Mouse (Mus musculus): Measurements from ENCODE around the gene Apoc3. TPM values are rescaled to one million over a fixed set of nuclear protein-coding genes. Genes with fewer than 3 reads are reported as not detected.

The Apoc3 gene
- polyA plus RNA-seq, 1 experiment, result 47.2 TPM

GRCm38 (mm10) chr9:46261131-46261530 lies 25.7 kb upstream of the Apoc3 start:
- 63% methylated on average over 7 of the region's 7 CpGs for WGBS
- H3K27ac ChIP-seq (ENCODE audit: control insufficient read depth, insufficient read depth, low read depth, low read length, poor library complexity), result no peak overlapping the region
- H3K4me1 ChIP-seq (ENCODE audit: control insufficient read depth, insufficient read depth, low read length), result peaks cover 2% of the 10 kb centered on the region; the same call in 1 of the 2 replicates
- TF ChIP-seq CTCF (IDR thresholded peaks at IDR 0.05; ENCODE audit: control insufficient read depth, insufficient read depth, low read length) (no peak), POLR2A (IDR thresholded peaks at IDR 0.05; ENCODE audit: borderline replicate concordance, control insufficient read depth, low read depth, low read length) (no peak)
- H3K4me3 ChIP-seq (replicated peaks; ENCODE audit: control insufficient read depth, low read depth, low read length), result no peak overlapping the region

GRCm38 (mm10) chr9:46259111-46259510 lies 23.7 kb upstream of the Apoc3 start:
- WGBS, result 84% methylated on average over 6 of the region's 6 CpGs
- Histone ChIP-seq H3K4me3 (replicated peaks; ENCODE audit: control insufficient read depth, low read depth, low read length) (no peak overlapping the region), H3K4me1 (ENCODE audit: control insufficient read depth, insufficient read depth, low read length) (peaks cover 2% of the 10 kb centered on the region; the same call in 1 of the 2 replicates), H3K27ac (ENCODE audit: control insufficient read depth, insufficient read depth, low read depth, low read length, poor library complexity) (no peak overlapping the region)
- TF ChIP-seq POLR2A (IDR thresholded peaks at IDR 0.05; ENCODE audit: borderline replicate concordance, control insufficient read depth, low read depth, low read length) (no peak), CTCF (IDR thresholded peaks at IDR 0.05; ENCODE audit: control insufficient read depth, insufficient read depth, low read length) (no peak)

GRCm38 (mm10) chr9:46257546-46257945 lies 22.1 kb upstream of the Apoc3 start:
- 65% methylated on average over 3 of the region's 3 CpGs for WGBS
- Histone ChIP-seq H3K4me3 (replicated peaks; ENCODE audit: control insufficient read depth, low read depth, low read length) (no peak overlapping the region), H3K4me1 (ENCODE audit: control insufficient read depth, insufficient read depth, low read length) (peaks cover 2% of the 10 kb centered on the region; the same call in 1 of the 2 replicates), H3K27ac (ENCODE audit: control insufficient read depth, insufficient read depth, low read depth, low read length, poor library complexity) (no peak overlapping the region; the same call in 1 of the 2 replicates)
- TF ChIP-seq POLR2A (IDR thresholded peaks at IDR 0.05; ENCODE audit: borderline replicate concordance, control insufficient read depth, low read depth, low read length), result no peak
- no peak for TF ChIP-seq CTCF (IDR thresholded peaks at IDR 0.05; ENCODE audit: control insufficient read depth, insufficient read depth, low read length)

GRCm38 (mm10) chr9:46256658-46257385 lies 21.4 kb upstream of the Apoc3 start:
- no peak for TF ChIP-seq POLR2A (IDR thresholded peaks at IDR 0.05; ENCODE audit: borderline replicate concordance, control insufficient read depth, low read depth, low read length)
- no peak for TF ChIP-seq CTCF (IDR thresholded peaks at IDR 0.05; ENCODE audit: control insufficient read depth, insufficient read depth, low read length)
- WGBS, result 58% methylated on average over 10 of the region's 10 CpGs
- Histone ChIP-seq H3K27ac (ENCODE audit: control insufficient read depth, insufficient read depth, low read depth, low read length, poor library complexity) (no peak overlapping the region), H3K4me3 (replicated peaks; ENCODE audit: control insufficient read depth, low read depth, low read length) (no peak overlapping the region), H3K4me1 (ENCODE audit: control insufficient read depth, insufficient read depth, low read length) (peaks cover 2% of the 10 kb centered on the region; the same call in 1 of the 2 replicates)

GRCm38 (mm10) chr9:46256177-46256576 lies 20.7 kb upstream of the Apoc3 start:
- 83% methylated on average over 7 of the region's 7 CpGs for WGBS
- peaks cover 2% of the 10 kb centered on the region; the same call in 1 of the 2 replicates for H3K4me1 ChIP-seq (ENCODE audit: control insufficient read depth, insufficient read depth, low read length)
- no peak overlapping the region for H3K4me3 ChIP-seq (replicated peaks; ENCODE audit: control insufficient read depth, low read depth, low read length)
- no peak for TF ChIP-seq POLR2A (IDR thresholded peaks at IDR 0.05; ENCODE audit: borderline replicate concordance, control insufficient read depth, low read depth, low read length)
- TF ChIP-seq CTCF (IDR thresholded peaks at IDR 0.05; ENCODE audit: control insufficient read depth, insufficient read depth, low read length), result no peak
- no peak overlapping the region for H3K27ac ChIP-seq (ENCODE audit: control insufficient read depth, insufficient read depth, low read depth, low read length, poor library complexity)

- 38% methylated on average over 11 of the region's 11 CpGs for WGBS
- no peak overlapping the region for H3K4me3 ChIP-seq (replicated peaks; ENCODE audit: control insufficient read depth, low read depth, low read length)
- no peak overlapping the region for H3K27ac ChIP-seq (ENCODE audit: control insufficient read depth, insufficient read depth, low read depth, low read length, poor library complexity)
- H3K4me1 ChIP-seq (ENCODE audit: control insufficient read depth, insufficient read depth, low read length), result no peaks in the 10 kb centered on the region
- TF ChIP-seq POLR2A (IDR thresholded peaks at IDR 0.05; ENCODE audit: borderline replicate concordance, control insufficient read depth, low read depth, low read length) (no peak), CTCF (IDR thresholded peaks at IDR 0.05; ENCODE audit: control insufficient read depth, insufficient read depth, low read length) (peak; percentile 69)
Measured at GRCm38 (mm10) chr9:46246752-46247324, 11.4 kb upstream of the Apoc3 start.

- WGBS, result 69% methylated on average over 8 of the region's 8 CpGs
- TF ChIP-seq POLR2A (IDR thresholded peaks at IDR 0.05; ENCODE audit: borderline replicate concordance, control insufficient read depth, low read depth, low read length), result no peak
- no peak for TF ChIP-seq CTCF (IDR thresholded peaks at IDR 0.05; ENCODE audit: control insufficient read depth, insufficient read depth, low read length)
- Histone ChIP-seq H3K4me3 (replicated peaks; ENCODE audit: control insufficient read depth, low read depth, low read length) (no peak overlapping the region), H3K4me1 (ENCODE audit: control insufficient read depth, insufficient read depth, low read length) (no peaks in the 10 kb centered on the region), H3K27ac (ENCODE audit: control insufficient read depth, insufficient read depth, low read depth, low read length, poor library complexity) (no peak overlapping the region)
Measured at GRCm38 (mm10) chr9:46243584-46243983, 8.1 kb upstream of the Apoc3 start.

GRCm38 (mm10) chr9:46243122-46243521 lies 7.7 kb upstream of the Apoc3 start:
- H3K4me3 ChIP-seq (replicated peaks; ENCODE audit: control insufficient read depth, low read depth, low read length), result no peak overlapping the region
- no peak overlapping the region for H3K27ac ChIP-seq (ENCODE audit: control insufficient read depth, insufficient read depth, low read depth, low read length, poor library complexity)
- WGBS, result 63% methylated on average over 4 of the region's 4 CpGs
- H3K4me1 ChIP-seq (ENCODE audit: control insufficient read depth, insufficient read depth, low read length), result no peaks in the 10 kb centered on the region
- TF ChIP-seq POLR2A (IDR thresholded peaks at IDR 0.05; ENCODE audit: borderline replicate concordance, control insufficient read depth, low read depth, low read length) (no peak), CTCF (IDR thresholded peaks at IDR 0.05; ENCODE audit: control insufficient read depth, insufficient read depth, low read length) (no peak)
